Mouse (Mus musculus) kidney, adult 8-10 months (tissue): Measurements from ENCODE around the gene Serpina1e.
A peak's percentile ranks its signal among the peaks of the same experiment; 100 is the strongest.

ENCODE experiments used
- DNase-seq, 2 experiments: peaks; one replicate each; pipeline ENCODE4 v3.0.0; 2022

Gene Serpina1e

DNA sequence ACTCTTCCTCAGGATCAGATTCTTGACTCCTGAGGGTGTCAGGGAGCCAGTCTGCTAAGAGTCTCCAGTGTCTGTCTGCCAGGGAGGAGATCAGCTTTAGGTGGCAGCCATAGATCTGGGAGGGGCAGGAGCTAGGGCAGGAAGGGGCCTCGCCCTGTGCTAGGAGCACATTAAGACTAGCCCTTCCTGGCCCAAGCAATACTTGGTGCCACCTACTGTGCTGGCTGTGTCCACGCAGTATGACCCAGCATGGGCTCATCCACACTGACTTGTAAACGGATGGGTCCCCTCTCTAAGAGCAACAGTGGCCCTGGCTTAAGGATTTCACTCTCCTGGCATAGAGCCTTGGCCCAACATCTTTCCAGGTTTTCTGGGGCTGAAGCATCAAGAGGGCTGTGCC is at the start of gene Serpina1e:
Gene Serpina1e, minus strand, starts transcription at position 178 of the 400 bp plus-strand sequence.
- DNase-seq = no peak

DNA sequence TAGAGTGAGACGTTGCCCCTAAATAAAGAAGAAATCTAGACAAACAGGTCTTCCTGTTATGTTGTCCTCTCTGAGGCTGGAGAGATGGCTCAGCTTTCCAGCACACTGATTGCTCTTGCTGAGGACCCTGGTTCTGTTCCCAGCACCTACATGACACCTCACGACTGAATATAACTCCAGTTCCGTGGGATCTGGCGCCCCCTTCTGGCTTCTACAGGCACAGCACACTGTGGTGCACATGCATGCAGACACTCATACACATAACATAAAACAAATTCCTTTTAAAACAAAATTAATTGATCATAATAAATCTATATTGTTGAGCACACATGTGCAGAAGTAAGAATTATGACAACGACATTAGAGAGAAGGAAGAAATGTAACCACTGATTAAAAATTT is 45.9 kb upstream of the Serpina1e start:
- DNase-seq = no peak

DNA sequence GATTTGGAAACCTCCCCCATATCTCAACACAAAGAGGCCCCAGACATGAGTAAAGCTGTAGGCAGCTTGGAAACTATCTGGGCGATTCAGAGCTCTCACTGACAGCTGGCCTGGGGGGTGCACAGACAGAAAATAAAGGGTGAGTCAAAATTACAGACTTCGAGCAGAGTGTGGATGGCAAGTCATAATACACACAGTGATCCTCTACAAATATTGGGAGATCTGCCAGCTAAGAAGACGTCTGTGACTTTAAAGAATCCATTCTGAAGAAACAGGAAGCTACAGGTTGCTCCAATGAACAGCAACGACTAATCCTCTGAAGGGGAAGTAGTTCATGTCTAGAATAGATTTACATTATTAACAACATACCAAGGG is 44.5 kb upstream of the Serpina1e start:
- no peak for DNase-seq

DNA sequence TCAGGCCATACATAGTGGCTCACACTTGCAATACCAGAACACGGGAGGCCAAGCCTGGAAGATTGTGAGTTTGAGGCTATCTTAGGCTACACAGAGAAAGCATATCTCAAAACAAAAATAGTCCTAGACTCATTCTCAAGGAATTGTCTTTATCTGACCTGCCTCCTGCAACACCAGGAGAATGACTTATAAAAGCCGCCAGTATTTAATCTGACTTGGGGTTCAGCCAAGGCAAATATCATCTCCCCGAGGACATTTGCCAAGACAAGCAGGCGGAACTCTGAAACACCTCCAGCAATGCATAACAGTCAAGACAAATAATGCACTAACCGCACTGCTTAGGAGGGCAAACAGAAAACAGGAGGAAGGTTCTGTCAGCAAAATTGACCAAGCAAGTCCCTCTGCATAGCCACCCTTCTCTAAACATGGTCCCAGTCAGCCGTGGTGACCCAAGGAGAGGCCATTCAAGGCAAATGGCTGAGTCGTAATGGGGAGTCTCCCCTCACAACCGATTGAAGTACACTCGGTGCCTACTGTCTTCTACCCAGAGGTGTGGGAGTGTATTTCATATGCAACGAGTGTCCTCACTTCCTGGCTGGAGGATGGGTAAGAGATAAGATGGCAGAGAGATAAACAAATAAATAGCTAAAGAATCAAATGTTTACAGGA is 43.9 kb upstream of the Serpina1e start:
- DNase-seq = peak; percentile 20 to 43

DNA sequence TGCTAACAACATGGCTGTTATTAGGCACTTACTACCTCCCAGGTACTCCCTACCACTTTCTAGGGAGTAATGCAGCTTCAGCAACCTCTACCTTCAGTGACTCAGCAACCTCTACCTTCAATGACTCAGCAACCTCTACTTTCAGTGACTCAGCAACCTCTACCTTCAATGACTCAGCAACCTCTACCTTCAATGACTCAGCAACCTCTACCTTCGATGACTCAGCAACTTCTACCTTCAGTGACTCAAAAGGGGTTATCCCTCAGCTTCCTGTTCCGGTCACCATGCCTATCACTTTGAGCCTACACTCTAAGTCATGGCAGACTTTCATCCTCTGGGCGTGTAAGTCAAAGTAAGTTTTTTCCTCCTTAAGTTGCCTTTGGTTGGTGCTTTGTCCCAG is 41.8 kb upstream of the Serpina1e start:
- no peak for DNase-seq

DNA sequence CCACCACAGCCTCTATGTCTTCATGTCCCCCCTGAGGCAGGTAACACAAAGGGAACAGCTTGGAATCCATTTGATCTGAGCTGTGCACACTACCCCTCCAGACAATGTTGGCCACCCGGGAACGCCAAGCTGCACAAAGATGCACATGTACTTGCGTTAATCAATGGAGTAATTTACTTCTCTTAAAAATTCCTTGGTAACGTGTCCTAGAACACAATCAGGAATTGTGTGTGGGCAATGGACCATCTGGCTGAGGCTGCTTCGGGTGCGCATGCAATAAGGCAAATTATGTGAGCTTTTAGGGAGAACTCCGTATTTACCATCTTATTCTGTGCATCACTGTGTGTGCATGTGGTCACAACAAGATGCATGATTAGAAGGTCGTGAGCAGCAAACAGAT is 40.8 kb upstream of the Serpina1e start:
- no peak for DNase-seq

DNA sequence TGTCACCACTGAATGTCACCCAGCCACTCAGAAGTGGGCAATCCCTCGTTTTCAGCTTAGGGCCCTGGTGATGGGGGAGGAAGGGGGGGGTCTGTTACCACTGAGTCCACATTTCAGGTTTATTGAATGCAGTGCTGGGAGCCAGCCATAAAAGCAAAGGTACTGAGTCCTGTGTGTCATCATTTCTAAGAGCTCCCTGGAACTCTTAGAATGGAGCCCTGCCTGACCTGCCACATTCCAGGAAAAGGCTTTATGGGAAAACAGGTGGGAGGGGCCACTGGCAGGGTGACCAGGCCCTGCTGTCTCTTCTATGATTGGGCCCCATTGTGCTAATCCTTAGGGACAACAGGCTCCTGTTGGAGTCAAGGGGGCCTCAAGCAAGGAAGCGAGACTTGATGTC is 37.7 kb upstream of the Serpina1e start:
- no peak for DNase-seq

DNA sequence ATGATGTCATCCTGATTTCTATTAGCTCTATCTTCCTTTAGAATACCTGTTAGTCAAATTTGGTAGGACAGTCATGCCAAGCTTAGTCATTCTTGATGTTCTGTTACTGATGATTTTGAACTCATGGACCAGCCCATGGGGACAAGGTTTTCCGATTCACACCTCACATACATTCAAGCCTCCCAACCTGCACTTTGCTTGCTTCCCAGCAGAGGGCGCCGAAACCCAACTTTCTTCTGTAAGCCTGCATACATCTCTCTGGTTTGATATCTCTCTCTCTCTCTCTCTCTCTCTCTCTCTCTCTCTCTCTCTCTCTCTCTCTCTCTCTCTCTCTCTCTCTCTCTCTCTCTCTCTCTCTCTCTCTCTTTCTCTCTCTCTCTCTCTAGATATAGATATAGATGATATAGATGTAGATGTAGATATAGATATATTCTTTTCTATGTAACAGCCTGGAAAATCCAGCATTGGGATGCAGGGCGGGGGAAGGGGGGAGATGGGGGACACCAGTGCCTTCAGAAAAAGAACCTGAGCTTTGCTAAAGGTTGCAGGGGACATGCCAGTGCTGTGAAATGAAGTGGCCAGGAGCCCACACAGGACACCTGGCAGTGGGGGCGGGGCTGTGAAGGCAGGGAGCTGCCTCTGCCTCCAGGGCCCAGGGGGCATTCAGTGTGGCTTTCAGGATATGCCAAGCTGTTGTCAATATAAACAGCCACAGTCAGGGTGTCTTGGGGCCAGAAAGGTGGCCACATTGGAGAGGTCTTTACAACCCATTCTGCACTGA is 36.7 kb upstream of the Serpina1e start:
- DNase-seq = peak; percentile 36 to 70

DNA sequence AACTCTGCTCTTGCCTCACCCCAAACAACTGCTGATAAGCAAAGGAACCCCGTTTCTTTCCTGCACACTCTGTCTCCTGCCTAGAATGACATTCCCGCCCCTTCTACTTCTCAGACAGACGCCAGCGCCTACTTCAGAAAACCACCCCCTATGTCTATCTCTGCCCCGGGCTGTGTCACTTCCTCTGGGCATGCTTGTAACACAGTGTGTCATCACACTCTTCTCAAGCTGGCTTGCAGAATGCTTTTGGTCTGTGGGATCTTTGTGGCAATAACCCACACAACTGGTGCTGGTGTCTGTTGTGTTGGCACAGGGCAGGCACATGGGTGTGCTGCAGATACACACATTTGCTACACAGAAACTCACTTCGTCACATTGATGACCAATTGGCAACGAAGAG is 34.2 kb upstream of the Serpina1e start:
- no peak for DNase-seq

DNA sequence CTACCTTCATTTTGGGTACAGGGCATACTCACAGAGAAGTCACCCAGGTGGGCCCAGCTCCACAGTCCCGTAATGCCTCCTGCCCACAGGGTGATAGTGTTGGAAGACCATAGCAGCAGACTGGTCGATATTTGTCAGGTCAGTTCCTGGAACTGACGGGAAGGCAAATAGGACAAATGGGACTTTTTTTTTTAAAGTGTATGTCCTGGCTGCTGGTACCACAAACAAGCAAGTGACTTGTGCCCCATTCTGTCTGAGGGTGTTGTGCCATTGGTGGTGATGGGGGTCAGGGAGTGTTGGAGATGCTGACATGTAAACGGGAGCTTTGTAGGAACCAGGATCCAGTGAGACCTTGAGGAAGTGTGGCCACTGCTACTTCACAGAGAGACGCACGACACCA is 31.1 kb upstream of the Serpina1e start, which contains the start of gene Serpina11:
Gene Serpina11, minus strand, starts transcription at position 101 of the 400 bp plus-strand sequence.
- no peak for DNase-seq

DNA sequence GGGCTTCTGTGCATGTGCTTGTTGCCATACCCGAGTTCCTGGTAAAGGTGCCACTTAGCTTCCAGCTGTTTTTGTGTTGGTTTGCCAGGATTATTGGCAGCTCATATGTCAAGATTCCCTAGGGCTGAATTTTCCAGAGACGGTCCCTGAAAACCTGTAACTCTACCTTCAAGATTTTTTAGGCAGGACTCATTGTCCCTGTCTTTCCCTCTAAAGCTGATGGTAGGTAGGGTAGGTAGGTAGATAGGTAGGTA is 30.7 kb upstream of the Serpina1e start:
- DNase-seq = no peak

DNA sequence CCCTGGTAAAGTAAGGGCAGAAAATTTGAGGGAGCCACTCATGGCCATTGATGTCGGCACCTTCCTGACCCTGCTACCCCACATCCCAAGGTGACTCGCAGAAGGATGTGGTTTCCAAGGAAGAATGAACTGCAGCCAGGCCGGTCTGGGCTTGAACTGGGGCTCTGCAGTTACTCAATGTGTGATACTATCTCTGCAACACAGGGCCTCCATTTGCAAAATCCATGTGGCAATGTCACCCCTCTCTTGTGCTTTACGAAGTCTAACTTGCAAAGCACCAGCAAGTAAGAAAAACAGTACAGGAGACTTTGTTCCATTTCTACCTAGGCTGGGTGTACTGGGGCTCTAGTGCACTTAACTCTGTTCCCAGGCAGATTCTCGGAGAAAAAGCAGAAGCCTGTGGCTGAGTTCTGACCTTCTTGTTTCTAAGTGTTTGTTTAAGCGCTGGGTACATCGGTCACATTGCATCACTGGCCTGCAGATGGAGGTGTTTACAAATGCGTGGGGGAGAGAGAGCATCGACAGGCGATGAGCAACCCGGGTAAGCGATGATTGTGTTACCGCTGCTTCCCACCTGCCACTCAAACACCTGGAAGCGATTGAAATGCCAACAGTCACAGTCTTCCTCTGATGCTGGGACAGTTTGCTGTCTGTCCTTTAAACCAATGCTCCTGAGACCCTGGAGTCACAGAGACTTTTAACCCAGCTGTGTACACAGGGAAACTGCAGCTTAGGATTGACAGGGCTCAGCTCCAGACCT is 30.2 kb upstream of the Serpina1e start:
- peak in 1 of 2 experiments; percentile 17 for DNase-seq

DNA sequence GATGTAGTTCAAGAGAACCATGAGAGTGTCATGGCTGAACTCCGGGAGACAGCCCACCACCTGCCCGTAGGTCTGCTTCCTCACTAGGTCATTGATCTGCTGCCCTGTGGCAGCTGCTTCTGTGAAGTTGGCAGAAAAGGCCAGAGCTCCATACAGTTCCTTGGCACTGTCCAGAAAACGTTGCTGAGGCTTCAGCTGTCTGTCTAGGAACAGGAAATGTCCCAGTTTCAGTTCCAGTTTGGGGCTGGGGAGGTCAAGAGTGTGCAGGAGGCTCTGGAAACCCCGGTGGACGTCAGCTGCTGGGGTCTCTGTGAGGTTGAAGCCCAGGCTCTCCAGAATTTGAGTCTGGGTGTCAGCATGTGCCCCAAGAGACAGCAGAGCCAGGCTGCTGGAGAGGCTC is 27.1 kb upstream of the Serpina1e start:
- DNase-seq = no peak

DNA sequence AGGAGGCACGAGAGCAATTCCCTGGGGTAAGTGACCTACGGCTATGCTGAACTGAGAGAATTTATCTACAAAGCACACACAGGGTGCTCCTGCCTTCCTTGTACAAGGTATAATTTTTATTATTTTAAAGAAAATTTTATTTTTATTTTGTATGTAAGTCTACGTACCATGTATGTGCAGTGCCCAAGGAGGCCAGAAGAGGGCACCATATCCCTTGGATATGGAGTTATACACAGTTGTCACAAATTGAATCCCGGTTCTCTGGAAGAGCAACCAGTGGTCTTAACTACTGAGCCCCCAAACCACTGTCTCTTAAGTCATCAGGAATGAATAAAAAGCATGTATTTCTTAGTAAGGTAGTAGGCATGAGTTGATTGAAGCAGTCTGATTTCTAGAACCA is 26.2 kb upstream of the Serpina1e start:
- DNase-seq = peak in 1 of 2 experiments; percentile 56

DNA sequence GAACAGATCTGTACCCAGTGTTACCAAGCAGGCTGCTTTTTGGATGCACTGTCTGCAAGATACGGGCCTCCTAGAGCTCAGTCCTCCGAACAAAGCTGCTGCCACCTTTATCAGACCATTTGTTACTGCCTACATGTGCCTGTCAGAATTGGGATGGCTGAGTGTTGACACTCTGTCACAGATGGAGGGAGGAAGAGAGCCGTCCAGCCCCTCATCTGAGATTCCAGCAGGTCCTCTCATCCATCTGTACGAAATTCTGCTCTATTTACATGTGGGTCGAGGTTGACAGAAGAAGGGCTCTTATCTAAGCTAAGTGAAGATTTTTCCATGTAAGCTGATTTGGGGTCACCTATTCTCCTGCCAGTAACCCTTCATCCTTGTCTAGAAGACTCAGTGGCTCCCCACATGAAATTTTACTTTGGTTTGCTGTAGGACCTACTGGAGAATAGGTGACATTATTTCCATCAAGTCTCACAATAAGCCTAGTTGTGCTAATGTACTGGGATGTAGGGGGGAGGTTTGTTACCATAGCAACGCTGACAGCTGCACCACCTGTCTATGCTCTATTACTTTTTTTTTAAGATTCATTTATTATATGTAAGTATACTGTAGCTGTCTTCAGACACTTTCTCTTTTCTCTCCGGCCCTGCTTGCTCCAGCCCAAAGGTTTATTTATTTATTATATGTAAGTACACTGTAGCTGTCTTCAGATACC is 23.0 kb upstream of the Serpina1e start:
- no peak for DNase-seq

DNA sequence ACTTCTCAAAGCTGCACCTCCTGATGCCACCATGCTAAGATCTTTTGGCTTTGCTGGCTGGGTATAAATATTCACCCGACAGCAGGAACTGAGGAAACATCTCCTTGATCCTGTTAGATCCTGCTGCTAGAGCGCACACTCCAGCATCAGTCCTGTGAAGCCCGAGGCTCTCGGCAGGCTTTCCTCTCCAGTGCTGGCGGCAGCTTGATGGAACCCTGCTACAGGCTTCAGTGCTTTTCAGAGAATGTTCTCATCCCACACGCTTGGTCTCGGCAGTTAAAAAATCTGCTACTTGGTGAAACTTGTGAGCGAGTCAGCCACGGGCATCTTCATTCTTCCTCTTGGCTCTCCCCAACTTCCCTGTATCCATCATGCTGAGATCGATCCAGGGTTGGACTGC is 19.5 kb upstream of the Serpina1e start:
- DNase-seq = no peak

DNA sequence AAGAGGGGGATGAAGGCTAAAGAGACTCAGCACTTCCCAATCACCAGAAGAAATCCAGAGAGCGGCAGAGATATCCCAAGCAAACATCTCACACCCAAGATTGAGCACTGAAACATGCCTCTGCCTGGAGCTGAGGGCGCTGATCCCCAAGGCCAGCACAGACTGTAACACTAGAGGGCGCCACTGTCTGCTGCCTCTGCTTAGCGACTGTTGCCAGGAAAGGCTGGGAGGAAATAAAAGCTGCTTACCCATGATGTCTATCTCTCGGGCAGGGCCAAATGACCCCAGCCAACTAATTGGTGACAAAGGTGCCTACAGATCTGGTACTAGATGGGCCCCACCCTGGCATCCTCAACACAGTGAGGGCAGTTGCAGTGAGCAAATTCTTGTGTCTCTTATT is 19.1 kb upstream of the Serpina1e start:
- DNase-seq = peak in 1 of 2 experiments; percentile 17

DNA sequence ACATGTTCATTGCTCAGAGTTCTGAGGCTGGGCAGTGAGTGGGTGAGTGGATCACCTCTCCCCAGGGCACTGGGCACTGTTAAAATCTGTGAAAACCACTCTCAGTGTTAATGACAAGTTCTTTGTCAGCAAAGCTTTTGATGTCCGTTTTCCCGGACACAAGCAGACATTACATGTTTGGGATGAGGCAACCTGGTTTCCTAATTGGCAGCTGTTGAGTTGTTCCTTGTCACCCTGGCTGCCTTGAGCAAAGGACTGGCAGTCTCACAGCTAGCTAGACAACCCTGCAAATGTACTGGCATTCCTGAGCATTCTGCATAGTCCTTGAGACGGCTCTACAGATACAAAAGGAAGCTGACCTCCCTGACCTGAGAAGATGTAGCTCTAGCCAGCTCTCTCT is 18.3 kb upstream of the Serpina1e start:
- DNase-seq = no peak

DNA sequence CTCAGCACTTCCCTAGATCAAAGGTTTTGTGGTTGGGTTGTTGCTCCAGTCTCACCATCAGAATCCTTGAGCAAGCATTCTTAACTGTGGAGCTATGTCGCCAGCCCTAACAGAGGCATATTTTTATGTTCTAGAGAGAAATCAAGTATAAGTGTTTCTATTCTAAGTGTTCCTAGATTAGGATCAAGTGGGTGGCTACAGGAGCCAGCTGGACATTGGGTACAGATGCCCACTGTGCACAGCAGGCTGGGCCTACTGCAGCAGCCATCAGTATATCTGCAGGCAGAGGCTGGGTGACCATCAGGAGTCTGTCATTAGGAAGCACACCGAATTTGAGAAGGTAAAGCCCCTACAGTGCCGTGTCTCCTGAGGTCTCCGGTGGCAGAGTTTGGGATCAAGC is 12.3 kb upstream of the Serpina1e start:
- no peak for DNase-seq

DNA sequence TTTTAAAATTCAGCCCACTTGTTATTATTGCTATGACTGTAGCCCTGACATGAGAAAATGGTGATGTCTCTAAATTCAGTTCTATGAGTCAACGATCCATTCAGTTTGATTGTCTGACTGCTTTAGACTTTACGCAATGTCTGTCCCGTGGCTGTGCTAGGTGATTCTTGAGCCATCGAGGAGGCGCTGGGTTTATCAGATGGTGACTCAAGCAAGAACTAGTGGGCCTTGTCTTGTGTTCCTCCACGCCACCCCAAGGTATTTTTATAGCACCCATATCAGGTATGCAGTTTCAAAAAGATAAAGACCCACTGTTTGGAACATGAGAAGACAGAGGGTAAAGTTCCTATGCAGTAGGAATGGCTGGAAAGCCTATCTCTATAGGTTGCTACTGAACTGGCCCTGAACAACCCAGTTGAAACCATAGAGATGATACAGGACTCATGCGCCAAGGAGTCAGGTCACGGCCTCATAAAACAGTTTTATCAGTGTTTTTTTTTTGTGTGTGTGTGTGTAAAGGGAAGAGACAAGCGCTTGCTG is 10.9 kb upstream of the Serpina1e start:
- DNase-seq = no peak

DNA sequence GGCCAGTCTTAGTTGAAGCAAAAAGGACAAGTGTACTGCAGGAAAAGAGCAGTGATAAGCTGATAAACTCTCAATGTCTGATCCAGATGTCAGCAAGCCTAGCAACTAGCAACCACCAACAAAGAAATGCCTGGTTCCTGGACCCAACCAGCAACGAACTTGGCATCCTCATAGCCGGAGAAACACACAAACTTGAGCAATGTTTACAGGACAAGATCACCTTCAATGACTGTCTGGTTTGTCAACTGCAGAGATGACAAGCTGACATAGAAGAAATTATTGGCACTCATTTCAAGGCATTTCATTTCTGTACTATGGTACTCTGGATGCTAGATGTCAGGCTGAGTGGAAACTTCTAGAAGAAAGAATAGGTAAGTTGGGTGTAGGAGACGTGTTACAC is 8.0 kb upstream of the Serpina1e start:
- no peak for DNase-seq

DNA sequence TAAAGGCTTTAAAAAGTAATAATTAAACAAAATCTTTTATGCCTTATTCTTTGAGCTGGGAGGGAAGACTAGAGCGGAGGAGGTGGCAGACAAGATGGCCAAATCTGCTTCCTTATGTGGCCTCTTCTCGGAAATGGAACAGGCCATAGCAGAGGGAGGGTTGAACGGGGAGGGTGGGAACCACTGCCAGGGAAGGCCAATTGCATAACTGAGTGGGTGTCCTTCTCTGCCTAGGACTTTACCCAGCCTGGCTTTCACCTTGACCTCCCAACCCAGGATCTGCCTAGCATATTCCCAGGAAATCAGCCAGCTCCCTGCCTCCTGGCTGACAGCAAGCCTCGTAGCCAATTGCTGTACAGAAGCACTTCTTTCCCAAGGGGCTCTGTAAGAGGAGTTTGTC is 4.5 kb upstream of the Serpina1e start:
- peak in 1 of 2 experiments; percentile 9 for DNase-seq

DNA sequence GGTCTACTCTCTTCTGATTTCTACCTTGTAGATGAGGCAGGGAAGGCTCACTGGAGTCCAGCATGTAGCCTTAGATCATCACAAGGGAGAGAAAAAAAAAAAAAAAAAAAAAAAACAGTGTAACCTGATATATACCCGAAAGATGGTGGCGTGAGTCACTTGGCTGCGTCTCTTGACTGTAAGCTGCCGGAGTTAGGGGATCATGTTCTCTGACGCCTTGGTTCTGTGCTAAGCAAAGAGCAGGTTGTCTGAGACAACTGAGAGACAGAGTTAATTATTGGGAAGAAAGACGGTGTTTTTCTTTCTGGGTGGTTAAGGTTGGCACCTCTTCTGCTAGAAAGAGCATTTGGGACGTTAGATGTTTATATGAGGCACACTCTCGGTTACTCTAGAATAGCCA is 4.1 kb upstream of the Serpina1e start:
- DNase-seq = no peak
